Mouse (Mus musculus) CH12.LX (cell line): ENCODE results near the gene Zg16. TPM values are rescaled to one million over a fixed set of nuclear protein-coding genes. Genes with fewer than 3 reads are reported as not detected.

Source experiments
- DNase-seq: peaks from one replicate; pipeline ENCODE4 v3.0.0-alpha.2; 2013; ENCODE audit errors: extremely low read depth
- H3K27ac ChIP-seq: 2 replicates; pipeline ENCODE4 v1.5.1; 2012; ENCODE audit warnings: low read depth, mild to moderate bottlenecking, control low read depth, moderate library complexity; ENCODE audit not compliant: insufficient read depth
- H3K27me3 ChIP-seq: replicated peaks from 2 replicates; pipeline ENCODE3; 2012; ENCODE audit warnings: inconsistent platforms
- H3K36me3 ChIP-seq, 2 experiments: replicated peaks in 1 of 2; 2 replicates each; pipeline versions ENCODE3 to v1.6.1; 2012; ENCODE audit warnings: inconsistent platforms in 1 of 2, low read length in 1 of 2, mild to moderate bottlenecking in 1 of 2, mixed read lengths in 1 of 2, moderate library complexity in 1 of 2; ENCODE audit not compliant: control insufficient read depth in 1 of 2, insufficient read depth in 1 of 2
- H3K4me1 ChIP-seq, 2 experiments: 2 replicates each; pipeline ENCODE4 v1.6.1; 2012; ENCODE audit warnings: inconsistent platforms in 1 of 2, moderate library complexity in 1 of 2; ENCODE audit not compliant: insufficient read depth in 2 of 2, control insufficient read depth in 1 of 2
- H3K4me2 ChIP-seq: 2 replicates; pipeline ENCODE4 v1.6.1; 2012; ENCODE audit warnings: low read depth, mild to moderate bottlenecking, control low read depth; ENCODE audit not compliant: poor library complexity, insufficient read depth, severe bottlenecking
- H3K4me3 ChIP-seq, 3 experiments: fragments of 150-350 bp in 1 of 3; sonication (generic) in 1 of 3; replicated peaks in 1 of 3; 2 replicates each; pipeline versions ENCODE3 to v1.5.1; 2011 to 2012; ENCODE audit warnings: low read depth in 2 of 3, low read length in 2 of 3, mild to moderate bottlenecking in 2 of 3, moderate library complexity in 2 of 3, control low read depth in 1 of 3, improper control_type of control experiment in 1 of 3, inconsistent platforms in 1 of 3, mixed read lengths in 1 of 3; ENCODE audit not compliant: poor library complexity in 1 of 3
- H3K79me2 ChIP-seq: replicated peaks from 2 replicates; pipeline ENCODE4 v1.6.1; 2012; ENCODE audit warnings: mild to moderate bottlenecking, moderate library complexity; ENCODE audit not compliant: control insufficient read depth, poor library complexity, insufficient read depth, severe bottlenecking; ENCODE audit errors: extremely low read depth
- H3K9ac ChIP-seq: 2 replicates; pipeline ENCODE4 v1.6.1; 2012; ENCODE audit warnings: low read depth, mild to moderate bottlenecking, control low read depth, moderate library complexity; ENCODE audit not compliant: insufficient read depth
- H3K9me3 ChIP-seq: replicated peaks from 2 replicates; pipeline ENCODE3; 2012; ENCODE audit warnings: low read length, inconsistent platforms, mixed read lengths
- BHLHE40 ChIP-seq: IDR thresholded peaks from 2 replicates; pipeline ENCODE4 v1.6.1; 2011; ENCODE audit warnings: mild to moderate bottlenecking, low read depth, low read length, improper control_type of control experiment
- CHD1 ChIP-seq: IDR thresholded peaks from 2 replicates; pipeline ENCODE4 v1.6.1; 2012; ENCODE audit warnings: low read depth, low read length, improper control_type of control experiment, inconsistent platforms
- CHD2 ChIP-seq: IDR thresholded peaks from 2 replicates; pipeline ENCODE4 v1.6.1; 2011; ENCODE audit warnings: low read length, improper control_type of control experiment
- ELF1 ChIP-seq: IDR thresholded peaks from 2 replicates; pipeline ENCODE4 v1.6.1; 2014; ENCODE audit warnings: low read depth, mild to moderate bottlenecking, inconsistent platforms, low read length, improper control_type of control experiment
- ETS1 ChIP-seq: conservative IDR thresholded peaks from 2 replicates; pipeline ENCODE4 v1.6.1; 2012; ENCODE audit warnings: low read depth, mild to moderate bottlenecking, inconsistent platforms, low read length, improper control_type of control experiment, moderate library complexity
- GABPA ChIP-seq: IDR thresholded peaks from 2 replicates; pipeline ENCODE4 v1.6.1; 2012; ENCODE audit warnings: low read depth, low read length, improper control_type of control experiment, inconsistent platforms; ENCODE audit not compliant: insufficient replicate concordance
- JUN ChIP-seq: IDR thresholded peaks from 2 replicates; pipeline ENCODE4 v1.6.1; 2011; ENCODE audit warnings: low read depth, mild to moderate bottlenecking, low read length, improper control_type of control experiment, moderate library complexity; ENCODE audit not compliant: insufficient read depth
- KAT2A ChIP-seq: IDR thresholded peaks from 2 replicates; pipeline ENCODE4 v1.6.1; 2012; ENCODE audit warnings: low read length, improper control_type of control experiment, inconsistent platforms; ENCODE audit not compliant: insufficient replicate concordance
- MAX ChIP-seq: IDR thresholded peaks from 2 replicates; pipeline ENCODE4 v1.6.1; 2011; ENCODE audit warnings: low read length, improper control_type of control experiment
- MAZ ChIP-seq: IDR thresholded peaks from 2 replicates; pipeline ENCODE4 v1.6.1; 2012; ENCODE audit warnings: low read depth, mild to moderate bottlenecking, inconsistent platforms, low read length, improper control_type of control experiment, moderate library complexity
- MEF2A ChIP-seq: IDR thresholded peaks from 2 replicates; pipeline ENCODE4 v1.6.1; 2014; ENCODE audit warnings: low read depth, mild to moderate bottlenecking, inconsistent platforms, low read length, improper control_type of control experiment, borderline replicate concordance
- MYC ChIP-seq: IDR thresholded peaks from 2 replicates; pipeline ENCODE4 v1.6.1; 2011; ENCODE audit warnings: low read depth, mild to moderate bottlenecking, improper control_type of control experiment, low read length
- NELFE ChIP-seq: IDR thresholded peaks from 2 replicates; pipeline ENCODE4 v1.6.1; 2011; ENCODE audit warnings: low read depth, low read length, improper control_type of control experiment
- NRF1 ChIP-seq: IDR thresholded peaks from 2 replicates; pipeline ENCODE4 v1.6.1; 2014; ENCODE audit warnings: low read depth, mild to moderate bottlenecking, inconsistent platforms, low read length, improper control_type of control experiment, moderate library complexity
- POLR2A ChIP-seq: IDR thresholded peaks from 2 replicates; pipeline ENCODE4 v1.6.1; 2011; ENCODE audit warnings: low read depth, mild to moderate bottlenecking, improper control_type of control experiment, low read length
- POLR2AphosphoS2 ChIP-seq: IDR thresholded peaks from 2 replicates; pipeline ENCODE4 v1.6.1; 2011; ENCODE audit warnings: low read depth, low read length, improper control_type of control experiment
- RAD21 ChIP-seq: IDR thresholded peaks from 2 replicates; pipeline ENCODE4 v1.6.1; 2011; ENCODE audit warnings: low read depth, mild to moderate bottlenecking, low read length, improper control_type of control experiment, moderate library complexity
- RCOR1 ChIP-seq: conservative IDR thresholded peaks from 2 replicates; pipeline ENCODE4 v1.6.1; 2012; ENCODE audit warnings: low read depth, mild to moderate bottlenecking, inconsistent platforms, low read length, improper control_type of control experiment
- SIN3A ChIP-seq: IDR thresholded peaks from 2 replicates; pipeline ENCODE4 v1.6.1; 2012; ENCODE audit warnings: low read length, improper control_type of control experiment, inconsistent platforms
- TBP ChIP-seq: conservative IDR thresholded peaks from 2 replicates; pipeline ENCODE4 v1.6.1; 2011; ENCODE audit warnings: low read depth, low read length, improper control_type of control experiment
- USF2 ChIP-seq: conservative IDR thresholded peaks from 2 replicates; pipeline ENCODE4 v1.6.1; 2011; ENCODE audit warnings: low read depth, low read length, improper control_type of control experiment
- ZKSCAN1 ChIP-seq: IDR thresholded peaks from 2 replicates; pipeline ENCODE4 v1.6.1; 2012; ENCODE audit warnings: low read depth, inconsistent platforms, low read length, improper control_type of control experiment, borderline replicate concordance
- dilution Hi-C: fragments of 300-500 bp; cut with MboI; formaldehyde crosslinking; loops from 2 replicates; pipeline ENCODE4 v1.14.3; 2020; ENCODE audit warnings: low sequenced_read_pairs; ENCODE audit not compliant: extremely low pct_unique_long_range_greater_than_20kb, extremely low pct_ligation_motif_present
- in situ Hi-C: fragments of 300-500 bp; cut with MboI; formaldehyde crosslinking; loops from 3 replicates; pipeline ENCODE4 v1.14.3; 2019; ENCODE audit warnings: low sequenced_read_pairs, low pct_ligation_motif_present, low pct_unique_long_range_greater_than_20kb, mixed read lengths
- polyA plus RNA-seq: library from polyadenylated mRNA; unstranded; fragments of >175 nt; gene quantifications from 2 replicates; pipeline ENCODE4 v1.2.1, GENCODE M21; 2012; ENCODE audit warnings: low read depth; ENCODE audit not compliant: insufficient read length
- total RNA-seq, 2 experiments: library from RNA; depleted of rRNA; stranded (reverse); fragments of 300-350 nt in 1 of 2; fragments of >200 nt in 1 of 2; gene quantifications; 2 replicates each; pipeline ENCODE4 v1.2.3; 2012 to 2014

Gene Zg16
- total and polyA plus RNA-seq, 3 experiments, result not detected

GRCm38 (mm10) chr7:127021563-127022527 is 65.3 kb downstream of the Zg16 start:
- H3K4me2 ChIP-seq, result no peak overlapping the region
- H3K9me3 ChIP-seq, result no peaks in the 10 kb centered on the region
- dilution Hi-C loops (no loop called here), in situ Hi-C loops (loop anchor here (5.0 kb wide), 1 partner anchor 135 kb away; no protein-coding TSS in a partner anchor)
- no peak for DNase-seq
- no peak overlapping the region for H3K27ac ChIP-seq
- peaks cover 19 to 63% of the 10 kb centered on the region in 2 experiments for H3K4me1 ChIP-seq
- TF ChIP-seq RCOR1, result no peak
- TF ChIP-seq MAX, result no peak
- peak; percentile 33 for TF ChIP-seq POLR2AphosphoS2
- no peak for TF ChIP-seq CHD2
- no peaks in the 10 kb centered on the region for H3K27me3 ChIP-seq
- no peak overlapping the region for H3K9ac ChIP-seq
- peaks cover 20 to 59% of the 10 kb centered on the region in 2 experiments for H3K36me3 ChIP-seq
- peaks cover 22% of the 10 kb centered on the region for H3K79me2 ChIP-seq
- no peak overlapping the region for H3K4me3 ChIP-seq

GRCm38 (mm10) chr7:127020901-127021562 is 66.1 kb downstream of the Zg16 start, which contains the start of the genes Gm42742 and Prrt2:
Gm42742 (minus strand) TSS chr7:127021097.
Prrt2 (minus strand) TSS chr7:127021211.
- H3K79me2 ChIP-seq, result peaks cover 22% of the 10 kb centered on the region
- no peaks in the 10 kb centered on the region for H3K27me3 ChIP-seq
- peaks cover 19 to 63% of the 10 kb centered on the region in 2 experiments for H3K4me1 ChIP-seq
- H3K4me3 ChIP-seq, result no peak within 1 kb of the TSS
- no peak within 1 kb of the TSS for H3K9ac ChIP-seq
- peaks cover 20 to 59% of the 10 kb centered on the region in 2 experiments for H3K36me3 ChIP-seq
- dilution Hi-C loops (no loop called here), in situ Hi-C loops (loop anchor here (5.0 kb wide), 1 partner anchor 134 kb away; no protein-coding TSS in a partner anchor)
- no peaks in the 10 kb centered on the region for H3K9me3 ChIP-seq
- H3K4me2 ChIP-seq, result no peak within 1 kb of the TSS
- TF ChIP-seq POLR2A (peak; percentile 22), POLR2AphosphoS2 (peak; percentile 84), SIN3A (no peak)
- DNase-seq, result no peak
- H3K27ac ChIP-seq, result no peak within 1 kb of the TSS

DNA sequence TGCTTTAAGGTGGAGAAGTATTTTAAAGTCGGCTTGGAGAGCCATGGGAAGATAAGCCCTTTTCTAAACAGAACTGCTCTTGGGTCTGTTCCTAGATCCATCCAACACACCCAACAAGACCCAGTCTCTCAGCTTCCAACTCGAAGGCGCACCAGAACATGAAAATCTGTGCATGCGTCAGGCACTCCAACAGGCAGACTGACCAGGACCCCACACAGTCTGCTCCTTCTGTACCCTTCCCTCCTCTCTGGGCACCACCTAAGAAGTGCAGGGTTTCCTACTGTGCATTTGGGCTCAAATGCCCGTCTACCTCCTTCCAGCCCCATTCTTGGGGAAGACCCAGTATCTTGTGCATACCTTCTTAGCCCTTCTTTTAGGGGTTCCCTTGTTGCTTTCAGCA is 66.6 kb downstream of the Zg16 start:
- no peak overlapping the region for H3K4me2 ChIP-seq
- in situ Hi-C loops (loop anchor here (5.0 kb wide), 1 partner anchor 133 kb away; no protein-coding TSS in a partner anchor), dilution Hi-C loops (no loop called here)
- H3K27ac ChIP-seq, result no peak overlapping the region
- H3K9ac ChIP-seq, result no peak overlapping the region
- peaks cover 21 to 67% of the 10 kb centered on the region in 2 experiments for H3K4me1 ChIP-seq
- H3K4me3 ChIP-seq, result no peak overlapping the region
- no peaks in the 10 kb centered on the region for H3K9me3 ChIP-seq
- peaks cover 20 to 63% of the 10 kb centered on the region in 2 experiments for H3K36me3 ChIP-seq
- DNase-seq, result no peak
- H3K79me2 ChIP-seq, result peaks cover 21% of the 10 kb centered on the region
- H3K27me3 ChIP-seq, result no peaks in the 10 kb centered on the region
- no peak for TF ChIP-seq NELFE
- no peak for TF ChIP-seq MYC
- no peak for TF ChIP-seq MAZ
- TF ChIP-seq ETS1, result no peak
- TF ChIP-seq TBP, result no peak
- TF ChIP-seq CHD2, result no peak
- TF ChIP-seq ZKSCAN1, result no peak
- TF ChIP-seq USF2, result no peak
- no peak for TF ChIP-seq BHLHE40
- TF ChIP-seq CHD1, result no peak
- TF ChIP-seq MEF2A, result no peak
- TF ChIP-seq ELF1, result no peak
- TF ChIP-seq JUN, result no peak
- no peak for TF ChIP-seq GABPA
- TF ChIP-seq RAD21, result no peak
- no peak for TF ChIP-seq SIN3A
- TF ChIP-seq NRF1, result no peak
- no peak for TF ChIP-seq KAT2A
